Mouse (Mus musculus): ENCODE data around the gene Gna15.
A peak's percentile ranks its signal among the peaks of the same experiment; 100 is the strongest.

The Gna15 gene

GRCm38 (mm10) chr10:81495151-81495550, 28.9 kb downstream of the Gna15 start:
- DNase-seq (ENCODE audit: low spot score): no peak

GRCm38 (mm10) chr10:81494260-81495041, 29.6 kb downstream of the Gna15 start:
- DNase-seq (ENCODE audit: low spot score): no peak

- DNase-seq (ENCODE audit: low spot score): no peak
Observed at GRCm38 (mm10) chr10:81493601-81494220, 30.3 kb downstream of the Gna15 start.

- DNase-seq (ENCODE audit: low spot score): no peak
Observed at GRCm38 (mm10) chr10:81492606-81493240, 31.3 kb downstream of the Gna15 start.

GRCm38 (mm10) chr10:81491018-81491417, 33.0 kb downstream of the Gna15 start:
- DNase-seq (ENCODE audit: low spot score): no peak

GRCm38 (mm10) chr10:81489941-81490340, 34.1 kb downstream of the Gna15 start:
- no peak for DNase-seq (ENCODE audit: low spot score)

- DNase-seq (ENCODE audit: low spot score): no peak
Observed at GRCm38 (mm10) chr10:81488081-81488480, 35.9 kb downstream of the Gna15 start.

GRCm38 (mm10) chr10:81486496-81486895, 37.5 kb downstream of the Gna15 start:
- no peak for DNase-seq (ENCODE audit: low spot score)

GRCm38 (mm10) chr10:81485479-81486018, 38.5 kb downstream of the Gna15 start:
- no peak for DNase-seq (ENCODE audit: low spot score)

- no peak for DNase-seq (ENCODE audit: low spot score)
Observed at GRCm38 (mm10) chr10:81485060-81485449, 39.0 kb downstream of the Gna15 start.

GRCm38 (mm10) chr10:81484441-81485059, 39.5 kb downstream of the Gna15 start:
- DNase-seq (ENCODE audit: low spot score): no peak

GRCm38 (mm10) chr10:81483983-81484382, 40.0 kb downstream of the Gna15 start:
- no peak for DNase-seq (ENCODE audit: low spot score)

- DNase-seq (ENCODE audit: low spot score): peak; percentile 57
Observed at GRCm38 (mm10) chr10:81482533-81482889, 41.5 kb downstream of the Gna15 start, which contains the start of gene Celf5. TSS of gene Celf5 (minus strand) at chr10:81482709.

GRCm38 (mm10) chr10:81481605-81482532, 42.2 kb downstream of the Gna15 start:
- DNase-seq (ENCODE audit: low spot score): no peak

GRCm38 (mm10) chr10:81474461-81474860, 49.6 kb downstream of the Gna15 start:
- no peak for DNase-seq (ENCODE audit: low spot score)

GRCm38 (mm10) chr10:81473003-81473451, 51.0 kb downstream of the Gna15 start:
- no peak for DNase-seq (ENCODE audit: low spot score)

GRCm38 (mm10) chr10:81472403-81473002, 51.5 kb downstream of the Gna15 start:
- no peak for DNase-seq (ENCODE audit: low spot score)

- no peak for DNase-seq (ENCODE audit: low spot score)
Observed at GRCm38 (mm10) chr10:81470454-81470853, 53.6 kb downstream of the Gna15 start.

- DNase-seq (ENCODE audit: low spot score): no peak
Observed at GRCm38 (mm10) chr10:81469253-81469652, 54.8 kb downstream of the Gna15 start.

- no peak for DNase-seq (ENCODE audit: low spot score)
Observed at GRCm38 (mm10) chr10:81467670-81468235, 56.3 kb downstream of the Gna15 start.
